Mouse (Mus musculus) cortical plate, adult 2 months (tissue): Measurements from ENCODE around the gene Pip5kl1.

ENCODE experiments used
- CTCF ChIP-seq: fragments of 200-500 bp; IDR thresholded peaks from 2 replicates; pipeline ENCODE4 v1.5.1; 2011; ENCODE audit warnings: mild to moderate bottlenecking, control low read depth, low read length; ENCODE audit not compliant: insufficient read depth; ENCODE audit errors: extremely low read depth
- POLR2A ChIP-seq: fragments of 200-500 bp; IDR thresholded peaks from 2 replicates; pipeline ENCODE4 v1.6.1; 2011; ENCODE audit warnings: mild to moderate bottlenecking, low read length, control low read depth; ENCODE audit not compliant: insufficient read depth; ENCODE audit errors: extremely low read depth

DNA sequence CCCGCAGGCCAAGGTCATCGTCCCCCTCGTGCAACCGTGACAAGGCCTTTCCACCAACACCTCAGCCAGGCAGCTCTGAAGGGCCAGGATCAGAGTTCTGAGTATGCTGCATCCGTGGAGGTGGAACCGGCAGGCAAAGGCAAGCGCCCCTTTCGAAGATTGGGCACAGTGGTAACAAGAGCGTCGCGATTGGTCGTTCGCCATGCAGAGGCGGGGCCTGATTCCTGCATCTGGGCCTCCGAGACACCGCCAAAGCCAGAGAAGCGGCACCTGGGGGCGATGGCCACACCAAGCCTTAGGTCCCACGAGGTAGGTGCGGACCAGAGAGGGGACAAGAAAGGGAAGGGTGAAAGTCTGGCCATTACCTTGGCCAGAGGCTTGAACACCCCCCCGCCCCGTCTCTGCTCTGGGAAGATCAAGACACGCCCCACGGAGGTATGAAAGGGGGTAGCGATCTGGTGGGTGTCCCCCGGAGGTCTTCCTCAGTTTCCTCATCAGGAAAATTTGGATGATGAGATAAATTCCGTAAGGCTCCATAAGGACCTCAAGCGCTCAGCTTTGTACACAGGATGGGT lies 1.1 kb downstream of the Pip5kl1 start, which contains the start of gene 9430097D07Rik:
- peak; percentile 79; the same call in 1 of the 2 replicates for TF ChIP-seq POLR2A
- TF ChIP-seq CTCF: no peak
